Mouse (Mus musculus): ENCODE data around the gene Cacna2d3.

The Cacna2d3 gene

GRCm38 (mm10) chr14:29496552-29496951 lies 225.1 kb downstream of the Cacna2d3 start:
- DNase-seq (ENCODE audit: low read depth, low spot score): no peak

GRCm38 (mm10) chr14:29491786-29492185 lies 229.9 kb downstream of the Cacna2d3 start:
- DNase-seq (ENCODE audit: low read depth, low spot score): no peak

GRCm38 (mm10) chr14:29485416-29485815 lies 236.2 kb downstream of the Cacna2d3 start:
- no peak for DNase-seq (ENCODE audit: low read depth, low spot score)

- no peak for DNase-seq (ENCODE audit: low read depth, low spot score)
Measured at GRCm38 (mm10) chr14:29478403-29478983, 243.2 kb downstream of the Cacna2d3 start.

- DNase-seq (ENCODE audit: low read depth, low spot score): no peak
Measured at GRCm38 (mm10) chr14:29464277-29464676, 257.4 kb downstream of the Cacna2d3 start.

GRCm38 (mm10) chr14:29449203-29449602 lies 272.5 kb downstream of the Cacna2d3 start:
- no peak for DNase-seq (ENCODE audit: low read depth, low spot score)

GRCm38 (mm10) chr14:29443091-29444026 lies 278.3 kb downstream of the Cacna2d3 start:
- peak; percentile 57 for DNase-seq (ENCODE audit: low read depth, low spot score)

GRCm38 (mm10) chr14:29442476-29442875 lies 279.2 kb downstream of the Cacna2d3 start:
- DNase-seq (ENCODE audit: low read depth, low spot score): no peak

GRCm38 (mm10) chr14:29438666-29439065 lies 283.0 kb downstream of the Cacna2d3 start:
- no peak for DNase-seq (ENCODE audit: low read depth, low spot score)

- no peak for DNase-seq (ENCODE audit: low read depth, low spot score)
Measured at GRCm38 (mm10) chr14:29438251-29438650, 283.4 kb downstream of the Cacna2d3 start.

GRCm38 (mm10) chr14:29435203-29435602 lies 286.5 kb downstream of the Cacna2d3 start:
- DNase-seq (ENCODE audit: low read depth, low spot score): no peak

- DNase-seq (ENCODE audit: low read depth, low spot score): no peak
Measured at GRCm38 (mm10) chr14:29433716-29434115, 287.9 kb downstream of the Cacna2d3 start.

GRCm38 (mm10) chr14:29433076-29433714 lies 288.5 kb downstream of the Cacna2d3 start:
- DNase-seq (ENCODE audit: low read depth, low spot score): no peak

GRCm38 (mm10) chr14:29429788-29430187 lies 291.9 kb downstream of the Cacna2d3 start:
- DNase-seq (ENCODE audit: low read depth, low spot score): no peak

- no peak for DNase-seq (ENCODE audit: low read depth, low spot score)
Measured at GRCm38 (mm10) chr14:29425666-29426065, 296.0 kb downstream of the Cacna2d3 start.

- DNase-seq (ENCODE audit: low read depth, low spot score): no peak
Measured at GRCm38 (mm10) chr14:29425208-29425607, 296.5 kb downstream of the Cacna2d3 start.

- no peak for DNase-seq (ENCODE audit: low read depth, low spot score)
Measured at GRCm38 (mm10) chr14:29405878-29406165, 315.8 kb downstream of the Cacna2d3 start.

- DNase-seq (ENCODE audit: low read depth, low spot score): no peak
Measured at GRCm38 (mm10) chr14:29405125-29405877, 316.4 kb downstream of the Cacna2d3 start.

GRCm38 (mm10) chr14:29403849-29404808 lies 317.5 kb downstream of the Cacna2d3 start:
- no peak for DNase-seq (ENCODE audit: low read depth, low spot score)

GRCm38 (mm10) chr14:29402471-29402870 lies 319.2 kb downstream of the Cacna2d3 start:
- DNase-seq (ENCODE audit: low read depth, low spot score): no peak

- DNase-seq (ENCODE audit: low read depth, low spot score): no peak
Measured at GRCm38 (mm10) chr14:29393786-29394185, 327.9 kb downstream of the Cacna2d3 start.
